Mouse (Mus musculus) forelimb bud, embryonic 11.5 days (tissue): Measurements from ENCODE around the gene Fam168b.

ENCODE experiments used
- DNase-seq: peaks from one replicate; pipeline ENCODE4 v3.0.0-alpha.2; 2012; ENCODE audit warnings: low read depth, low spot score

Fam168b gene

GRCm38 (mm10) chr1:34842887-34843618, at the start of gene Fam168b:
Gene Fam168b, minus strand, starts transcription at chr1:34843065.
- peak; percentile 88 for DNase-seq

GRCm38 (mm10) chr1:34892466-34892865, 49.6 kb upstream of the Fam168b start:
- no peak for DNase-seq

- DNase-seq: peak; percentile 16
These were observed 48.9 kb upstream of the Fam168b start for GRCm38 (mm10) chr1:34891559-34892289.

GRCm38 (mm10) chr1:34883776-34884175, 40.9 kb upstream of the Fam168b start:
- DNase-seq: no peak

GRCm38 (mm10) chr1:34879611-34880010, 36.7 kb upstream of the Fam168b start:
- DNase-seq: no peak

- DNase-seq: no peak
These were observed 30.7 kb upstream of the Fam168b start for GRCm38 (mm10) chr1:34873551-34873950.

- DNase-seq: no peak
These were observed 28.3 kb upstream of the Fam168b start for GRCm38 (mm10) chr1:34871170-34871569.

GRCm38 (mm10) chr1:34869231-34869630, 26.4 kb upstream of the Fam168b start:
- DNase-seq: no peak

- no peak for DNase-seq
These were observed 25.5 kb upstream of the Fam168b start for GRCm38 (mm10) chr1:34868391-34868790.

GRCm38 (mm10) chr1:34867574-34867955, 24.7 kb upstream of the Fam168b start:
- no peak for DNase-seq

- peak; percentile 91 for DNase-seq
These were observed 24.1 kb upstream of the Fam168b start for GRCm38 (mm10) chr1:34866815-34867573.

- DNase-seq: no peak
These were observed 23.0 kb upstream of the Fam168b start for GRCm38 (mm10) chr1:34865866-34866265.

GRCm38 (mm10) chr1:34864243-34864642, 21.4 kb upstream of the Fam168b start:
- DNase-seq: no peak

GRCm38 (mm10) chr1:34863323-34863722, 20.5 kb upstream of the Fam168b start:
- DNase-seq: no peak

GRCm38 (mm10) chr1:34862877-34863276, 20.0 kb upstream of the Fam168b start:
- no peak for DNase-seq

- no peak for DNase-seq
These were observed 17.3 kb upstream of the Fam168b start for GRCm38 (mm10) chr1:34860205-34860604.

- DNase-seq: no peak
These were observed 16.9 kb upstream of the Fam168b start for GRCm38 (mm10) chr1:34859761-34860160.

GRCm38 (mm10) chr1:34858671-34859070, 15.8 kb upstream of the Fam168b start:
- no peak for DNase-seq

GRCm38 (mm10) chr1:34855056-34855739, 12.3 kb upstream of the Fam168b start:
- DNase-seq: no peak

- no peak for DNase-seq
These were observed 10.9 kb upstream of the Fam168b start for GRCm38 (mm10) chr1:34853786-34854185.

GRCm38 (mm10) chr1:34852116-34852878, 9.4 kb upstream of the Fam168b start:
- no peak for DNase-seq
